Mouse (Mus musculus) spleen, postnatal 14 days (tissue): ENCODE data around the gene Sbf1.

Source experiments
- DNase-seq, 2 experiments: peaks; one replicate each; pipeline ENCODE4 v3.0.0; 2021 to 2022; ENCODE audit warnings: low spot score in 2 of 2

Gene Sbf1

GRCm38 (mm10) chr15:89315190-89315731, at the start of gene Sbf1:
Gene Sbf1 (minus strand): TSS chr15:89315311.
- peak; percentile 96 for DNase-seq

GRCm38 (mm10) chr15:89363051-89363450, 47.9 kb upstream of the Sbf1 start:
- DNase-seq: no peak

GRCm38 (mm10) chr15:89358784-89359183, 43.7 kb upstream of the Sbf1 start:
- no peak for DNase-seq

- peak; percentile 45 to 59 for DNase-seq
Observed at GRCm38 (mm10) chr15:89356372-89356771, 41.3 kb upstream of the Sbf1 start.

- peak; percentile 90 to 96 for DNase-seq
Observed at GRCm38 (mm10) chr15:89355241-89356187, 40.4 kb upstream of the Sbf1 start, which contains the start of the genes Lmf2 and Ncaph2. Gene Lmf2 (minus strand): TSS chr15:89355659. Gene Ncaph2 (plus strand): TSS chr15:89355719.

- no peak for DNase-seq
Observed at GRCm38 (mm10) chr15:89354455-89354854, 39.3 kb upstream of the Sbf1 start.

GRCm38 (mm10) chr15:89353837-89354236, 38.7 kb upstream of the Sbf1 start:
- no peak for DNase-seq

GRCm38 (mm10) chr15:89352795-89353194, 37.7 kb upstream of the Sbf1 start:
- DNase-seq: no peak

- no peak for DNase-seq
Observed at GRCm38 (mm10) chr15:89352054-89352453, 36.9 kb upstream of the Sbf1 start.

GRCm38 (mm10) chr15:89351302-89351701, 36.2 kb upstream of the Sbf1 start:
- DNase-seq: no peak

GRCm38 (mm10) chr15:89350447-89350846, 35.3 kb upstream of the Sbf1 start:
- no peak for DNase-seq

GRCm38 (mm10) chr15:89343325-89343724, 28.2 kb upstream of the Sbf1 start:
- DNase-seq: no peak

- no peak for DNase-seq
Observed at GRCm38 (mm10) chr15:89341678-89342077, 26.6 kb upstream of the Sbf1 start.

GRCm38 (mm10) chr15:89340136-89340535, 25.0 kb upstream of the Sbf1 start:
- DNase-seq: no peak

GRCm38 (mm10) chr15:89339696-89340095, 24.6 kb upstream of the Sbf1 start:
- no peak for DNase-seq

GRCm38 (mm10) chr15:89336422-89336821, 21.3 kb upstream of the Sbf1 start:
- no peak for DNase-seq

- no peak for DNase-seq
Observed at GRCm38 (mm10) chr15:89334774-89335537, 19.8 kb upstream of the Sbf1 start.

- no peak for DNase-seq
Observed at GRCm38 (mm10) chr15:89334271-89334670, 19.2 kb upstream of the Sbf1 start, which contains the start of gene Miox. Gene Miox (plus strand): TSS chr15:89334398.

- DNase-seq: no peak
Observed at GRCm38 (mm10) chr15:89326441-89326840, 11.3 kb upstream of the Sbf1 start.

- DNase-seq: no peak
Observed at GRCm38 (mm10) chr15:89323656-89324055, 8.5 kb upstream of the Sbf1 start.

- DNase-seq: no peak
Observed at GRCm38 (mm10) chr15:89322670-89323522, 7.8 kb upstream of the Sbf1 start, which contains the start of gene Adm2. Gene Adm2 (plus strand): TSS chr15:89322720.
